Mouse (Mus musculus): ENCODE measurements at regions not wholly inside any gene's neighbourhood (a gene's known extent, or its start where the extent isn't known, plus 50 kb on each side); places are given as distances from the start of the nearest gene placed in this dataset.
A peak's percentile ranks its signal among the peaks of the same experiment; 100 is the strongest.

DNA sequence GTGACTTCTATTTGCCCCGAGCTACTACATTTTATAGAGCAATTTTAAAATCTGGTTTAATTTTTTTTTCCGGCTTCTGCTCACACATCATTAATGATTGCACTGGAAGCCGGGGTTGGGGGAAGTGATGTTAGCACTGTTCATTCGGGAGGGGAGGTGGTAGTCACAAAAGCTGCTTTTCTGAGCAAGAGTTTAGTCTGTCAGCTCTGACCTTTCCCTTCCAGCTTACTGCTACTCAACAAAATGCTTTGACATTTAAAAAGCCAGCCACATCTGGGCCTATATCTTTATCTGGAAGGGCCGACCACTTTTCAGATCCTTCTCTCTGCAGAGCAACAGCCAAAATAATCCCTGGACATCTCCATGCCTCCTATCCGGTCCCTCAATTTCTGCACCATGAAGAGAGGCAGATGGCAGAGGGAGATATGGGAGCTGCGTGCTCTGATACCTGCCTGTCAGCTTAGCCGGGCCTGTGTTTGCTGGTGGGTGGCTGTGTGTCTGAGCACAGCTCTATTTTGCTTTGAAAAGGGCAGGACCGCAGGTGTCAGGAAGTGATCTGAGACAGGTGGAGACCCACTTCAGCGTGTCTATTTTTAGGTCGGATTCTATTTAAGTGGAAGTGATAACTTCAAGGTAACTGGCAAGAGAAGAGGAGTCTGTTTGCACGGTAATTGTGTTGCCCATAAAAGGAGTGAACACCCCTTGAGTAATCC lies 63.1 kb downstream of the Kcnf1 start:
- DNase-seq: peak; percentile 27

DNA sequence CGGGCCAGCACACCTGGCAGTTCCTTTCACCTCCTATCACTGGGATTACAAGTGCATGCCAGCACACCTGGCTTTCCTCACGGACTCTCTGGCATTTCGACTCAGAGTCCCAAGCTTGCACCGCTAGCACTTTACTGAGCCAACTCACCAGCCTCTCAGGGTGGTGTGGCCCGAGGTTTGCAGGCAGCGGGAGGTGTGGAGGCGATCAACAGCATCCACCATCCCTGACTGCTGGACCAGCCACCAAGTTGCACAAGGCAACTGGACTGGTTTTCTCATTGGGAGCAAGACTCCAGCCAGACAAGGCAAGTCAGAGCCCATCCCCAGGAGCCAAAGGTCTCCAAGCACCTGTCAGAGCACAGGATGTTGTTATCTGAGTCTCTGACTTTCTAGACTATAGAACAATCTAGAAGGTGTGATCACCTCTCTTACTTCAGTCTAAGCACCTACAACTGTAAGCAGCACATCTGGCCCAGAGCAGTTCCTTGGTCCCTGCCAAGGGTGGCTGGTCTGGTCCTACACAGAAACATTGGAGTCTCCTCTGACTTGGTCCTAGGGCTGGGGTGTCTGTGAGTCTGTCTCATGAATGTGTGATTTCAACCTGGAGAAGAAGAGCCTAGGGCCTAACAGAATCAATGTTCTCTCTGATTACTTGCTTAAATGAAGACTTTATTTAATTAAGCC lies 63.8 kb downstream of the Kcnf1 start:
- no peak for DNase-seq

DNA sequence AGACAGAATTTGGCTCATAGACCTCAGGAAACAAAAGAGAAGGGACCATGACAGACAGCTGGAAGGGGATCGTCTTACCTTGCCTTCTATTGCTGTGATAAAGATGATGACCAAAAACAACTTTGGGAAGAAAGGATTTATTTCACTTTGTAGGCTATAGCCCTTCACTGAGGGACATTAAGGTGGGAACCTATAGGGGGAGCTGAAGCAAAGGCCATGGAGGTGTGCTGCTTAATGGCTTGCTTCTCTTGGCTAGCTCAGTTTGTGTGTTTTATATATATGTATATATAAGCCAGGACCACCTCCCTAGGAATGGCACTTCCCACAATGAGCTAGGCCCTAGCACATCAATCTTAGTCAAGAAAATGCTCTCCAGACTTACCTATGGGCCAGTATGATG lies 70.5 kb downstream of the Kcnf1 start:
- no peak for DNase-seq

DNA sequence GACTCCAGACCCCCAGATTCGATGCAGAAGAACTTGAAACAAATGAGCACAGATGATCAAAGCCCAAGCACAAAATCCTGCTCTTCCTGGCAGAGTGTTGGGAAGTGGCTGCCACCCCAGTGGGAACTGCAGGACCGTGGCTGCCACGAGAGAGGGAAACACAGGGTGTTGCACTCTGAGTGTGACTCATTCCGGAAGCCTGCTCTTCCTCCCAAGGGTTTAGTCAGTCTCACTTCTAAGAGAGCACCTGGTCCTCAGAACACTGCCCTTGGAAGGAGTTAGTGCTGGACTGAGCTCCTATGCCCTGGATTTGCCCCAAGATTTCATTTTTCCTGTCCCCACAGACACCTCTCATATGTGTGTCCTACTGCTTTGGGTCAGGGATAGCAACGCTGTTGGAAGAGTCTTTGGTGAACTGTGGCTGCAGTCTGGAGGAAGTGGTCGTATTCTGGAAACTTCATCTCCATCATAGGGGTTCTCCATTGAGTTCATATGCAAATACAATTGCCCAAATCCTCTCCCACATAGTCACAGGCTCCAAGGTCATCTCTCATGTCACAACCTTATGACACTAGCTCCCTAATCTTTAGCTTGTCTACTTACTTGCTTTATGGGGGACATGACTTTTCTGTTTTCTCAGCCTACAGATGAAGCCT lies 71.5 kb downstream of the Kcnf1 start:
- DNase-seq: no peak

DNA sequence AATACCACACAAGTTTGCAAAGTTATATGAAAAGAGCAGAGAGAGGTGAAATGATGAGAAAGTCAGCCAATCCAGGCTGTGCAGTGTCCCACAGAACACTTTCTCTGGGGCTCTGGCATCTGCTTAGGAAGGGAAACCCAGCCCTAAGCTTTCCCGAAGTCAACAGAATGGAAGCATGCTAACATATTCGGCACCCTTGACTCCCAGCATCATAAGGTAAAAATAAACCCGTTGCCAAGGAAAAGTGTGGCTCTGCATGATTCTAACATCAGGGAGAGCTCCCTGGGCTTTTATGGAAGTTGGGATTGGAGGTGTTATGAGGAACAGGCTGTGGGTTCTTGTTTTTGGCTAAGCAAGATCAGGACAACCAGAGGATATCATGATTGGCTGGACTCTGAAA lies 74.8 kb downstream of the Kcnf1 start:
- no peak for DNase-seq

DNA sequence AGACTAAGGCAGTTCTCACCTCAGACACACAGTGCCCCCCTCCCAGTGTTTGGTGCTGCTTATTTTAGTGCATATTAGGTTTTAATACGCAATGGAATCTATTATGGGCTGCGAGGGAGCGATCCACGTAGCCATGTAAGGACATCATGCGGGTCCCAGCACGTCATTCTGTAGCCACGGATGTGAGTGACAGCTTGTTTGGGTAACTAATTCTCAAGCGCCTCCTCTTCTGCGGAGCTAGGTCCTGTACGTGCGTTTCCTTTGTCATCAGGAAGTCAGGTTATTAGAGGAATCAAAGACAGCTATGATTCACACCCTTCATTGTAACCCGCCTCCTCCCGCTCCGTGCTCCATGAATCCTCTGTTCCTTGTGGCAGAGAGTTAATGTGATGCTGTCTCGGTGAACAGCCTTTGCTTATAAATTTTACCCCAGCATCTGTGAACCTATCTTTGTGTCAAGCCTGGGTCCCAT lies 78.9 kb downstream of the Kcnf1 start:
- DNase-seq: no peak

DNA sequence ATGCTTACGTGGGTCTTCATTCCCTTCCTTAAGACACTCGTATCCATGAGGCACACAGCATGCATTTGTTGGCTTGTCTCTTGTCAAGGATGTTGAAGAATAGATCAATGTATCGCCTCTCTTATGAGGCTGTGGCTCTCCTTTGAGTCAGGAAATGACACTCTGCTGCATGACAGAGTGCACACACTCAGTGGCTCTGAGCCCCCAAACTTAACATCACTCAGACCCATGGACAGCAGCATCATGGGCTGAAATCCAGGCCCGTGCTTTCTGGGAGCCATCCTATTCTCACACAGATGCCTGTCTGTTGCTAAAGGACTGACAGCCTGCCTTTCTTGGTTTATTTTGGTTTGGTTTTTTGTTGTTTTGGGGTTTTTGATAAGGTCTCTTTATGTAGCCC lies 81.9 kb downstream of the Kcnf1 start:
- no peak for DNase-seq

DNA sequence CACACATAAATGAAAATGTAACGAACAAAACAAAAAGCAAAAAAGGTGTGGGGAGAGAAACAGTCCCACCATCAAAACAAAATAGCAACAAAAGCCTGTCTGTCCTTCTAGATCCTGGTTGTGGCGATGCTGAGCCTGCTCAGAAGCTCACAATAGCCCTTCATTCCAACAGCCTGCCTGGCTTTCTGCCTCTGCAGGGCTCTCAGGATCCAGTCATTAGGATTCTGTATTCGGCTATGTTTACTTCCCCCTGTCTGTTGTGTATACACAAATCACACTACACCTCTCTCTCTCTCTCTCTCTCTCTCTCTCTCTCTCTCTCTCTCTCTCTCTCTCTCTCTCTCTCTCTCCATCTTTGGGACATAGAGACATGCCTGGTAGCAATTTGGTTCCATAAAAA lies 82.2 kb upstream of the 2410004P03Rik start:
- no peak for DNase-seq

DNA sequence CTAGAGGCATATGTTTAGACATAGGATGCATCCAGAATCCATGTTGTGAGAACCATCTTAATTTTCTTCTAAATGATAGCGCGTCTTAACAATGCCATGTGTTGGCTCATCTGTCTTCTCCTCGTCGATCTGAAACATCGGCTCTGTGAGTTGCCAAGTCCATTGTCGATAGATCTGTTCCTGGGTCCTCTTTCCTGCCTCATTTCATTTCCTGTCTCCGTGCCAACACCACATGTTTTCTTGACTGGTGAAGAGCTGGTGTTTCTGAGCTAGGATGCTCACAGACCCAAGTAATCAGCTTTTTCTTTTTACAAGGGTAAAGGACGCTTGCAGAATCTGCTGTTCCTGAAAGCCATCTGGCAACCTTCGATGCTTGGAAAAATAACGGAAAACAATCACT lies 79.5 kb upstream of the 2410004P03Rik start:
- no peak for DNase-seq

DNA sequence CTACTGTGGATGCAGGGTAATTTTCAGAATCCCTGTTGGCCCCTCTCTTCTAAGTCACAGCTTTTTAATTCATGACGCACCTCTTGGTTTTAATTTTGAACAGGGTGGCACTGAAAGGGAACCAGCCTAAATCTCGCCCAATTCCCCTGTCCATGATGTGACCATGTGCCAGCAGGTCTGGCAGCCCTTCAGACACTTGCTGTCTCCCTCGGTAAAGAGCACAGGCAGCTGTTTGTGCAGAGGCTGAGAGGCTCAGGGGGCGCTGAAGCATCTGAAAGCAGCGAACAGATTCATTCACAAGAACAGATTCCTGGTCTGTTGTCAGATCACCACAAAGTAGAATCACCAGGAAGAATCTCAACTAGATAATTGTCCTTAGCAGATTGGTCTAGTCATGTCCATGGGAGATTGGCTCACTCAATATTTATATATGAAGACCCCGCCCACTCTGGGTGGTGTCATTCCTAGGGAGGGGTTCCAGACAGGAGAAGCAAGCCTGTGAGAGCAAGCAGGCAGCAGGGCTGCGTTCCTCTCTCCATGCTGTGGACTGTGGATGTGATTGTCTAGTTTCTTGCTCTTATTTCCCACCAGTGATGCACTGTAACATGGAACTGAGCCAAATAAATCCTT lies 78.3 kb upstream of the 2410004P03Rik start:
- DNase-seq: no peak

DNA sequence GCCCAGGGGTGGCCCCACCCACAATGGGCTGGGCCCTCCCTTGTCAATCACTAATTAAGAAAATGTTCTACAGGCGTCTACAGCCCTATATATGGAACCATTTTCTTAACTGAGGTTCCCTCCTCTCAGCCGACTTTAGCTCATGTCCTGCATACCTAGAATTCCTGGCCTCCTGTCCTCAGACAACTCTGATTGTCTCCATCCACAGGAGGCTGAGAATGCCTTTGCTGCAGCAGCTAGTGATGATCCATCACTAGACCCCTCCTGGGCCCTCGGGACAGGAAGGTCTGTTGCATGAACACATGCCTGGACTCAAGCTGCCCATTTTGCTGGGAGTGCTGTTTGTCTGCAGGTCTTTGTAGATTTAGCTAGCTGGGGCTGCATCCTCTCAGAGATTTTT lies 75.9 kb upstream of the 2410004P03Rik start:
- DNase-seq: no peak

DNA sequence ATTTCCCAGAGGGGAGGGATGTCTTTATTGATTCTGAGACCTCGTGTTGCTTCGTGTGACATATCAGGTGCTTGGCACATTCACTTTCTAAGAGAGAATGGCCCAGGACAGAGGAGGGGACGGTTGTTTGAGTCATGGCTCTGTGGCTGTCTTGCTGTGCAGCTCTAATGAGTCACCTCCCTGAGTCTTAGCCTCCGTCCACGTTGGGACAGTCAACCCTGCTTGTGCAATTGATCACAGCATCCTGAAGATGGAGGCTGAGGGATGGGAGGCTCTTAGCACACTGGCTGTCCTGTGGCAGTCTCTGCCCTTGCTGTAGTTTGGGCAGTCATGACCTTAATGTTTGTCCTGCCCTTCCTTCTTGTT lies 73.7 kb upstream of the 2410004P03Rik start:
- DNase-seq: no peak

DNA sequence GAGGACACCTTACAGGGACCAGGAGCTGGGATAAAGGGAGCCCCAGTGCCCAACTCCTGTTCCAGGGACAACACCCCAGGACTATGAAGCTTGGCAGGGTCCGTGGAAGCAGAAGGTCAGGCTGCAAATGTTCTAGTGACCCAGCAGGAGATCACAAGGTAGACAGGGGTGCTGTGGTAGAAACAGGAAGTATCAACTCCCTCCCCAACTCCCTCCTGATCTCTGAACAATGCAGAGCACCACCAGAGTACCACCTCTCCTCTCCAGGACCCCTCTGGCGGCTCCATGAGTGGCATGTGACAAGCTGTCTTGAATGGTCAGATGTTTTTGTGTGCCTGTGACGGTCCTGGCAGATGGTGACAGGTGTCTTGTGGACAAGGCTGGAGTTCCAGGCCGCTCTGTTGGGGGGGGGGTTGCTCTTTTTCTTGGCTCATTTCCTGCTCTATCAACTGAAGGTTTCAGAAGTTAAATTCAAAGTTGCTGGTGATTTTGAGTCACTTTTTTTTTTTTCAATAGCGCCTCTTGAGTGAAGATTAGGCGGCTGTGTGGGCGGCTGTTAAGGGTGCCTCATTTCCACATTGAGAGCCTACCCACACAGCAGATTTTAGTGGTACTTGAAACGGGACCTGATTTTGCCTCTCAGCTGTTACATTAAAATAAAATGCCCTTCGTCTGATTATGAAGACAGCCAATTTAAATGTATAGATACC lies 73.1 kb upstream of the 2410004P03Rik start:
- peak; percentile 35 for DNase-seq

DNA sequence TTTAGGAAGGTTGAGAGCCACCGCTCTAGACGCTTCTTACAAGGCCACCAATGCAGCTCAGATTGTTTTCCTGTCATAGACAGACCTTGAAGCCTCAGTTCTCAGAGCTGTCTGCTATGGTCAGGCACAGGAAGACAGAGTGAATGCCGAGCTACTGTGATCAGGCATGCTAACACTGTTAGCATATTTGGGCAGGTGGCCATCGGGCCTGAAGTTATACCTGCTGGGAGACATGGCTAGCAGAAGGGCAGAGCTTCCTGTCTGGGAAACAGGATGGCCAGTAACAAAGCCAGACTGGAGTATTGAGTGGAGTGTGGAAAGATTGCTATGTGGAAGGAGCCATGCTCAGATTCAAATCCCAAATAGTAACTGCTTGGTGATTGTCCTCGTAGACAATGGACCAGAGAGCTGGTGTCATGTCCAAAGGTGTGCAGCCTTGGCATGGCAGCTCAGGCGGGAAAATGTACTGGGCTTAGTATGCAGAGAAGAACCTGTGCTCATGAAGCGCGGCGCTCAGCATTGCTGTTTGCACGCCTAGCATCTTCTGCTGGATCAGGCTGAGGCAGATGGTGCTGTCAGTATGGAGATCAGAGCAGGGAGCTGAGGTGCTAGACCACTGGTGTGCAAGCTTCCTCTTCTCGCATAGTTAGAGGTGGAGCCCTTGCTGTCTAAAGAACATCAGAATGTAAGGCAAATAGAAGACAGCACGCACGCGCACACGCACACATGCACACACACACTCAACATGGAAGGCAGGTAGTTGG lies 60.3 kb upstream of the 2410004P03Rik start:
- no peak for DNase-seq

DNA sequence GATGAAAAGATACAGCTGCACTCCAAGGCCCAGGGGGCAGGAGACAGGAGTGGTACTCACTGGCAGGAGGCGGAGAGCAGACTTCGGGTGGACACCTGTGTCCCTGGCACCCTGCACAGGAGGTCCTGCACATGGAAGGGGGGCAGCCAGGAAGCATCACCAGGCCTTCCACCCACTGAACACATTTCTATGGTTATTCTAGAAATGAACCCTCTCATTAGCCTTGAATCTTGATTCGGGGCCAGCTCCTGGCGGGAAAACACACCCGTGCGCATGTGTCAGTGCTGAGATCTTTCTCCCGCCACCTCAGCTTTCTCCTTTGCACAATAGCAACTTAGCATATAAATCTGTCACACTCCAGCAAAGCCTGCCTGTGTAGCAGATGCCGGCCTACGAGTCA lies 58.3 kb upstream of the 2410004P03Rik start:
- DNase-seq: no peak

DNA sequence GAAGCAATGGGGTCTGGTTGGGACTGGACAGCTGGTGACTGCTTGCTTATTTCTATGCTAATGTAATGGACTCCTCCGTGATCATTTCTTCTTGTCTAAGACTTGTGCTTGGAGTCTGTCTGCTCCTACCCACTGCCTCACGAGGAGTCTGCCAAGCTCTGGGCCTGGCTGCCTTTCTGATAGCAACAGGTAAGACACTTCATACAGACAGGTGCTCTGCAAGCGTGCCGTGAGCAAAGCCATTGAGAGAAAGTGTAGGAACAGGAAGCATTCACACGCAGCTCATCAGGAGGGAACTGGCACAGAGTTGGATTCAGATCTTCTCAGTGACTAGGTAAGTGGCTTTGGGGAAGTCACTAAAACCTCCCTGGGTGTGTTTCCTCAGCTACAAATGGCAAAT lies 57.6 kb upstream of the 2410004P03Rik start:
- no peak for DNase-seq

DNA sequence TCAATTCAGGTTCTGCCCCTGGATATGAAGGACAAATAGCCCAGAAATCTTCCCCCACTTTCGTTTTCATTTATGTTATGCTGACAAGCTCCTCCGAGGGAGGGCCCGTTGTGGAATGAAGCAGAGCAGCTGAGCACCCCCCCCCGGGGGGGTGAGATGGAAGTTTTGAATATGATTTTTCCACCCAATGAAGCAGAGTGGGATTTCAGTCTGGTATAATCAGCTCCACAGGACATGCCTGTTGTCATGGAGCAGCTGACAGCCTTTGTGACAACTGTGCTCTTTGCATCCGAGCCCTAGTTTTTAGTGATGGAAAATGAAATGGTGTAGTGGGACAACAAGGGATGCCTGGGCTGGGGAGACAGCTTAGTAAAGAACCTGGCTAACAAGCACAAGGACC lies 52.4 kb upstream of the 2410004P03Rik start:
- DNase-seq: no peak
